Mouse (Mus musculus): ENCODE results near the gene Trio. TPM values are rescaled to one million over a fixed set of nuclear protein-coding genes. Genes with fewer than 3 reads are reported as not detected.

The Trio gene
- polyA plus RNA-seq, 1 experiment from 2014 or later = 45.4 TPM

DNA sequence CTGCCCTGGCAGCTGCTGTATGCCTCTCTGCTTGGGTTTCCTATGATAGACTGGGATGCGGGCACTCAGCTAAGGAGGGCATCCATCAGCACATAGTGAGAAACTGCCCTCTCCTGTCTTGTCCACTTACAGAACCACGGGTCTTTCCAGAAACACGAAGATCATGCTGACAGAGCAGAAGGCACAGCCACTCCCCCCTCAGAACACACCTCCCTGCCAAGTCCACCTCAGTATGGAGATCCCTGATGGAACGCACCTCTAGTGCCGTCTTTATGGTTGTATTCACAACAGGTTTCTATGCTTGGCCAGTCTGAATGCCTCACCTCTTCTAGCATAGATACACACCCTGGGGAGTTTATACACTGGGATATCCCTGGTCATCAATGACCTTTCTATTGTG, 135.0 kb downstream of the Trio start:
- Histone ChIP-seq H3K9ac (replicated peaks; ENCODE audit: low read length) (no peak overlapping the region), H3K27me3 (ENCODE audit: control insufficient read depth, insufficient read depth, low read length) (no peaks in the 10 kb centered on the region), H3K9me3 (replicated peaks; ENCODE audit: control insufficient read depth, low read length) (no peaks in the 10 kb centered on the region), H3K36me3 (replicated peaks; ENCODE audit: control insufficient read depth, insufficient read depth, low read depth, low read length) (no peaks in the 10 kb centered on the region; the same call in none of the 2 replicates), H3K27ac (replicated peaks; ENCODE audit: low read depth, low read length) (no peak overlapping the region), H3K4me2 (ENCODE audit: low read depth, low read length) (no peak overlapping the region), H3K4me3 (ENCODE audit: low read depth, low read length) (no peak overlapping the region), H3K4me1 (ENCODE audit: control insufficient read depth, insufficient read depth, low read length) (no peaks in the 10 kb centered on the region)
- ATAC-seq (replicated peaks; ENCODE audit: insufficient number of reproducible peaks, low FRiP score, low TSS enrichment, low read depth) = no peak
- 80% methylated on average over 5 of the region's 5 CpGs for WGBS
- DNase-seq (ENCODE audit: low spot score) = no peak

DNA sequence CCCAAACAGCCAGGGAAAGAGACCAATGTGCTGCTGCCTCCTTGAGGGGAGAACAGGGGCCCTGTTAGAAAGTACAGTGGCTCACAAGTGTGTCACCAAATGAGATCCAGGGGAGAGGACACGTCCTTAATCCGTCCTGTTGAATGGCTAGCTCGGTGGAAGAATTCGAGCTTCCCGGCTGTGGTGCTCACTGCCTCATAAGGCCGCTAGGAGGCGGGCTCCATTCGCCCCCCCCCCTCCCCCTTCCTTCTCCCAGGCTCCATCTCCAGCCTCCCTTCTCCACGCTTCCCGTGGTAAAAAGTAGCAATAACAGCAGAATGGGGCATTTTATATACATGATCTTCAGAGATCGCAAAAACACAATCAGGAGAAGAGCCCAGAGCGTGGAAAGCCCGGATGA, 137.5 kb downstream of the Trio start:
- Histone ChIP-seq H3K36me3 (replicated peaks; ENCODE audit: control insufficient read depth, insufficient read depth, low read depth, low read length) (no peaks in the 10 kb centered on the region; the same call in none of the 2 replicates), H3K9me3 (replicated peaks; ENCODE audit: control insufficient read depth, low read length) (no peaks in the 10 kb centered on the region), H3K9ac (replicated peaks; ENCODE audit: low read length) (no peak overlapping the region), H3K4me3 (ENCODE audit: low read depth, low read length) (no peak overlapping the region), H3K27ac (replicated peaks; ENCODE audit: low read depth, low read length) (no peak overlapping the region), H3K4me2 (ENCODE audit: low read depth, low read length) (no peak overlapping the region), H3K4me1 (ENCODE audit: control insufficient read depth, insufficient read depth, low read length) (no peaks in the 10 kb centered on the region), H3K27me3 (ENCODE audit: control insufficient read depth, insufficient read depth, low read length) (no peaks in the 10 kb centered on the region)
- ATAC-seq (replicated peaks; ENCODE audit: insufficient number of reproducible peaks, low FRiP score, low TSS enrichment, low read depth) = no peak
- DNase-seq (ENCODE audit: low spot score) = peak; percentile 13
- WGBS = 62% methylated on average over 13 of the region's 13 CpGs

DNA sequence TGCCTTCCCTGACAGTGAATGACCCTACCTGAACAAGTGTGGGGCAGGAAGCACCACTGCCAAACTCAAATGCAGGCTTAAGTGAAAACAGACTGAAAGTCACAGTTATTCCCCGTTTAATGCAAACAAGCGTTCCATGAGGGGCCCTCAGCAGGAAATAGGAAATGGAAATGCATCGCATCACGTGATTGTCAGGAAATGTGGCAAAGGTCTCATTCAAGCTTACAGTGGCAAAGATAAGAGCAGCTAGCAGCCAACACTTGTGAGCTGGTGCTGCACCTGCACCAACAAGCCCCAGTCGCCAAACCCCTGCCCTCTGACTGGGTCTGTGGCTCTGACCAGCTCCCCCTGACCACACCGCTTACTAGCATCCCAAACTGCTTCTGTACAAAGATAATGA, 138.7 kb downstream of the Trio start:
- Histone ChIP-seq H3K27me3 (ENCODE audit: control insufficient read depth, insufficient read depth, low read length) (no peaks in the 10 kb centered on the region), H3K9ac (replicated peaks; ENCODE audit: low read length) (no peak overlapping the region), H3K36me3 (replicated peaks; ENCODE audit: control insufficient read depth, insufficient read depth, low read depth, low read length) (no peaks in the 10 kb centered on the region; the same call in none of the 2 replicates)

DNA sequence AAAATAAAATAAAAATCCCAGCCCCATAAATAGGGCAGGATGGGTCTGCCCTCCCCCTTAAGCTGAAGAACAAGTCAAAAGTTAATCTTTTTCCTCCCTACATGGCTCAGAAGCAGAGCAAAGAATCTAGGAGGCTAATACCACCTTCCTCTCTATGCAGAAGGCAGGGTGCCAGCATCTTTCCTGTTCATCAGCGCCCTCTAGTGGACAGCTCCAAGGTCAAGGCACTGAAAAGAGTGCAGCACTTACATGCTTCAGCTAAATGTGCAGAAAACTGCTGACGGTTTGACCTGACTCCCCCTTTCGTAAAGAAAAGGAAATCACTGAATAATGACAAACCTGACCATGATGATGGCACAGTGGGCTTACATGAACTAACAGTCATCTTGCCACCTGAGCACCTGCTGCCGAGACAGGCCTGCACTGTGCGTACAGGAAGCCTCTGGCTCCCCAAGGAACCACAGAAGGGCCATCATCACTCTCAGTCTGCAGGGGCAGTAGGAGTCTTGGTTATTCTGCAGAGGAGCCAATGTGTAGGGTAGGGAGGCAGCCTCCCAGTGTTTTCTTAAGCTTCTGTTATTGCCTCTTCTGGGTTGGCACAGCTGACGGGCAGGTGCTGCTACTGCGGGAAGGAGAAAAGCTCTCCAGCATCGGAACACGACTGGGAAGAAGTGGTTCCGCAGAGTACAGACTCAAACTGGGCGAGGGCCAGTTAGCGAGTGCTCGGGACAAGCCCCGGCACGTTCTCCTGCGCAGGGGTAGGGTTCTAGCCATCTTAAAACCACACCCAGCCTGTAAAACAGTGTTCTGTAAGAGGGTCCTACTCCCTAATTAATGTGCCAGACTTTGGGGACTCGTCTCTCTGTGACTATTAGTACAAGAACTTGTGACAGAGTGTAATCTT, 141.0 kb downstream of the Trio start:
- Histone ChIP-seq H3K4me3 (ENCODE audit: low read depth, low read length) (no peak overlapping the region), H3K27me3 (ENCODE audit: control insufficient read depth, insufficient read depth, low read length) (no peaks in the 10 kb centered on the region), H3K36me3 (replicated peaks; ENCODE audit: control insufficient read depth, insufficient read depth, low read depth, low read length) (no peaks in the 10 kb centered on the region; the same call in 1 of the 2 replicates), H3K27ac (replicated peaks; ENCODE audit: low read depth, low read length) (no peak overlapping the region), H3K4me1 (ENCODE audit: control insufficient read depth, insufficient read depth, low read length) (no peaks in the 10 kb centered on the region), H3K9me3 (replicated peaks; ENCODE audit: control insufficient read depth, low read length) (no peaks in the 10 kb centered on the region), H3K9ac (replicated peaks; ENCODE audit: low read length) (no peak overlapping the region), H3K4me2 (ENCODE audit: low read depth, low read length) (no peak overlapping the region)
- ATAC-seq (replicated peaks; ENCODE audit: insufficient number of reproducible peaks, low FRiP score, low TSS enrichment, low read depth) = 0 out of 2 replicates have a peak, but pooled peaks have one; percentile 57
- WGBS = 71% methylated on average over 17 of the region's 17 CpGs
- peak; percentile 88 for DNase-seq (ENCODE audit: low spot score)

More for the DNA sequence above, 138.7 kb downstream of the Trio start:
- no peaks in the 10 kb centered on the region for H3K4me1 ChIP-seq (ENCODE audit: control insufficient read depth, insufficient read depth, low read length)
- H3K27ac ChIP-seq (replicated peaks; ENCODE audit: low read depth, low read length) = no peak overlapping the region
- DNase-seq (ENCODE audit: low spot score) (no peak), ATAC-seq (replicated peaks; ENCODE audit: insufficient number of reproducible peaks, low FRiP score, low TSS enrichment, low read depth) (no peak)
- no peak overlapping the region for H3K4me2 ChIP-seq (ENCODE audit: low read depth, low read length)
- WGBS = 73% methylated on average over 6 of the region's 6 CpGs
- H3K9me3 ChIP-seq (replicated peaks; ENCODE audit: control insufficient read depth, low read length) = no peaks in the 10 kb centered on the region
- H3K4me3 ChIP-seq (ENCODE audit: low read depth, low read length) = no peak overlapping the region

DNA sequence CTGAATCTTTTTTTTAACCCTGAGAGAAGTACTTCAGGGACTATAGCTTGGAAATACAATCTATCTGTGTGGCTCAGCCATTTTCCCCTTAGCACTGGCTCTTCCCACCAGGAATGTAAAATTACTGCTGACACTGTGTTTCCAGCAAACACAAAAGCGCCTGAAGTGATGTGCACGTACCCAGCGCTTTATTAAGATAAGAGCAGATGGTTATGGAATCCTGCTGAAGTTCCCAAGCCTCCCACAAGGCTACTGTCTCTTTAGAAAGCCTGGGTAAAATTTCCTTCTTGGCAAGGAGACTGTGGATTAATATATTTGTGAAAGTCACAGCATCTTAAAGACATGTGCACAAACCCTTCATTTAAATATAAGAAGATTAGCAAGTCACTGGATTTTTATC, 141.8 kb downstream of the Trio start:
- no peaks in the 10 kb centered on the region for H3K4me1 ChIP-seq (ENCODE audit: control insufficient read depth, insufficient read depth, low read length)
- ATAC-seq (replicated peaks; ENCODE audit: insufficient number of reproducible peaks, low FRiP score, low TSS enrichment, low read depth) (no peak), DNase-seq (ENCODE audit: low spot score) (no peak)
- H3K4me2 ChIP-seq (ENCODE audit: low read depth, low read length) = no peak overlapping the region
- no peaks in the 10 kb centered on the region for H3K9me3 ChIP-seq (replicated peaks; ENCODE audit: control insufficient read depth, low read length)
- H3K36me3 ChIP-seq (replicated peaks; ENCODE audit: control insufficient read depth, insufficient read depth, low read depth, low read length) = no peaks in the 10 kb centered on the region; the same call in 1 of the 2 replicates
- H3K27ac ChIP-seq (replicated peaks; ENCODE audit: low read depth, low read length) = no peak overlapping the region
- no peak overlapping the region for H3K4me3 ChIP-seq (ENCODE audit: low read depth, low read length)
- WGBS = 91% methylated on average over 3 of the region's 3 CpGs
- H3K9ac ChIP-seq (replicated peaks; ENCODE audit: low read length) = no peak overlapping the region
- H3K27me3 ChIP-seq (ENCODE audit: control insufficient read depth, insufficient read depth, low read length) = no peaks in the 10 kb centered on the region

DNA sequence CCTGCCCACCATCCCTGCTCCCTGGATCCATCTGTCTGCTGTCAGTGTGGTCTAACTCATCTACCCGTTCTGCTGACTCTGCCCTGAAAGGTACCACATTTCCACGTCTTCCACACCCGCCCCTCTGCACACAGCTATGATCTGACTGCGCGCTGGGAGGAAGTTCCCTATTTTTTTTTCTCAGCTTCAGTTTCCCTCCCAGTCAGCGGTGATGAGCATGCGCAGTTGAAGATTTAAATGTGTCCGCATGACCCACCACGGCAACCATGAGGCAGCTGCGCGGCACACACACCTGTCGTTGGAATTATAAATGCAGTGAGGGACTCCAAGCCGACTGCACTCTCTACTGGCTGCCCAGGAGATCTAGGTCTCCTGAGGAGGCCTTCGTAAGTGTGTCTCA, 142.8 kb downstream of the Trio start:
- Histone ChIP-seq H3K4me2 (ENCODE audit: low read depth, low read length) (no peak overlapping the region), H3K27me3 (ENCODE audit: control insufficient read depth, insufficient read depth, low read length) (no peaks in the 10 kb centered on the region), H3K27ac (replicated peaks; ENCODE audit: low read depth, low read length) (no peak overlapping the region), H3K4me3 (ENCODE audit: low read depth, low read length) (no peak overlapping the region), H3K4me1 (ENCODE audit: control insufficient read depth, insufficient read depth, low read length) (no peaks in the 10 kb centered on the region), H3K9me3 (replicated peaks; ENCODE audit: control insufficient read depth, low read length) (no peaks in the 10 kb centered on the region), H3K9ac (replicated peaks; ENCODE audit: low read length) (no peak overlapping the region), H3K36me3 (replicated peaks; ENCODE audit: control insufficient read depth, insufficient read depth, low read depth, low read length) (no peaks in the 10 kb centered on the region; the same call in none of the 2 replicates)
- no peak for DNase-seq (ENCODE audit: low spot score)
- ATAC-seq (replicated peaks; ENCODE audit: insufficient number of reproducible peaks, low FRiP score, low TSS enrichment, low read depth) = no peak
- WGBS = 92% methylated on average over 14 of the region's 14 CpGs

DNA sequence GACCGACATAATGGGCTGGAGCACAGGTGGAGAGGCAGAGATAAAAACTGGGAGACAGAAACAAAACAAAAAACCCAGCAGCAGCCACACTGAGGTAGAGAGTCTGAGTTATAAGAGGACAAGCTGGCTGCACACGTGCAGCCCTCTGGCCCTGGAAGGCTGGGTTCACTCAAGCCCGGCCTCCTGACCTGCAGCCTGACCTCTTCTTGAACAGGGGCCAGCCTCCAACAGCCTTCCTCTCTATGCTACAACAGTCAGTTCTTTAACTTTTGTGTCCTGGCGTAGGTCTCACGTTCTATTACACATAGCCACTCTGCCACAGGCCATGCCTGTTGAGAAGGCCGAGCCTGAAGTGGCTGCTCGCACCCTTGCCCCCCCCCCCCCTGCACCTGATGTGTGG, 147.8 kb downstream of the Trio start:
- Histone ChIP-seq H3K9me3 (replicated peaks; ENCODE audit: control insufficient read depth, low read length) (no peaks in the 10 kb centered on the region), H3K4me3 (ENCODE audit: low read depth, low read length) (no peak overlapping the region), H3K27ac (replicated peaks; ENCODE audit: low read depth, low read length) (no peak overlapping the region), H3K27me3 (ENCODE audit: control insufficient read depth, insufficient read depth, low read length) (no peaks in the 10 kb centered on the region), H3K4me2 (ENCODE audit: low read depth, low read length) (no peak overlapping the region), H3K4me1 (ENCODE audit: control insufficient read depth, insufficient read depth, low read length) (no peaks in the 10 kb centered on the region), H3K9ac (replicated peaks; ENCODE audit: low read length) (no peak overlapping the region), H3K36me3 (replicated peaks; ENCODE audit: control insufficient read depth, insufficient read depth, low read depth, low read length) (no peaks in the 10 kb centered on the region; the same call in none of the 2 replicates)
- no peak for DNase-seq (ENCODE audit: low spot score)
- WGBS = 35% methylated on average over 7 of the region's 7 CpGs
- no peak for ATAC-seq (replicated peaks; ENCODE audit: insufficient number of reproducible peaks, low FRiP score, low TSS enrichment, low read depth)

DNA sequence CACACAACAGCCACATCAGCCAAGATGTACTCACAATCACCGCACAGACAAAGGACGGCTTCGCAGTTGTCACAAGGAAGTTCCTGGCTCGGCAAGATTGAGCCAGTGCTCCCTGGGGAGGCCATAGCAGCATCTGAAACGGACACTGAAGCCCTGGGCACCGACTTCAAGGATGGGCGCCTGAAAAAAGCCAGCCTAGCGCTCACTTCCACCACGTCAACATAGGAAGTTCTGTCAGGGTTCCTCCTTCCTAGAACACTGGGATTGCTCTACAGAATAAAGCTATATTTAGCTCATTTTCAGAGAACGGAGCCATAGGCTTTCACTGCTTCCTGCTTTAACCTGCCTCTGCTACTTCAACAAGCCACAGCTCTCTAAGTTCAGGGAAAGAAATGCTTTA, 149.3 kb downstream of the Trio start:
- Histone ChIP-seq H3K36me3 (replicated peaks; ENCODE audit: control insufficient read depth, insufficient read depth, low read depth, low read length) (no peaks in the 10 kb centered on the region; the same call in none of the 2 replicates), H3K4me2 (ENCODE audit: low read depth, low read length) (no peak overlapping the region), H3K9ac (replicated peaks; ENCODE audit: low read length) (no peak overlapping the region), H3K9me3 (replicated peaks; ENCODE audit: control insufficient read depth, low read length) (no peaks in the 10 kb centered on the region), H3K4me3 (ENCODE audit: low read depth, low read length) (no peak overlapping the region), H3K27ac (replicated peaks; ENCODE audit: low read depth, low read length) (no peak overlapping the region), H3K4me1 (ENCODE audit: control insufficient read depth, insufficient read depth, low read length) (no peaks in the 10 kb centered on the region), H3K27me3 (ENCODE audit: control insufficient read depth, insufficient read depth, low read length) (no peaks in the 10 kb centered on the region)
- 73% methylated on average over 10 of the region's 10 CpGs for WGBS
- no peak for ATAC-seq (replicated peaks; ENCODE audit: insufficient number of reproducible peaks, low FRiP score, low TSS enrichment, low read depth)
- no peak for DNase-seq (ENCODE audit: low spot score)
